ENCODE assay signal across 8 mouse cellular contexts in the genomic region with DNA sequence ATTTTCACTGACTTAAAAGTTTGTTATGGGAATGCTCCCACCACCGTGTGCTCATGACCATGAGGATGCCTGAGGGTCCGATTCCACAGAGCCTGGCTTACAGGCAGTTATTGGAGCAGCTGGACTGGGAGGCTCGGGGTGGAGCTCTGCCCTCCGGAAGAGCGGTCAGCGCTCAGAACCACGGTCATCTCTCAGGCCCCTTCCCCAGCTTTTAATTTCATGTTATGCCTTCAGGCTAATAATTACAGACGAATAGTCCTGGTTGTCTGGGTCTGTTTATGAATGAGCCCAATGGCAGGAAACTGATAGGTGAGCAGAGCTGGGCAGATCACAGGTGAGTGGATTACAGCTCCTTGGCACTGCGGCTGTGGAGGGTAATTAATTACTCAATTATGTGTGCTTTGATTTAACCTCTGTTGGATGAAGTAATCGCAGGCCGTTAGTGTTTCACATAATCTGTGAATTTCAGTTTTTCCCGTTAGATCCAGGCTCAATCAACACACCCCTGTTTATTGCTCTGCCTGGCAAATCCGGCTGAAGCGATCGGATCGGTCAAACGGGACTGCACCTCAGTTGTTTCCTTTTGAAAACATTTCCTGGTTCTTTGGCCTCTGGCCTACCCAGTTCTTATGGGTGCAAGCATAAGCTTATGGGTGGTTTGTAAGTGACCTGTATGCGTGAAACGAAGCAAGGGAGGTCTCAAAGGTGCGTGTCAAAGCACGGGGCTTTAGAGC. TPM values are rescaled to one million over a fixed set of nuclear protein-coding genes. Genes with fewer than 3 reads are reported as not detected.
DNase-seq lines count a peak whose midpoint lies in the region; ATAC-seq and TF ChIP-seq lines count a peak whose summit lies in the region.

No protein-coding gene starts in this region.

- no peak for TF ChIP-seq CTCF in brain, embryonic 14.5 days (IDR thresholded peaks at IDR 0.05; ENCODE audit: borderline replicate concordance, extremely low read depth, insufficient read depth, insufficient read length)

- 15% methylated on average over 21 of the region's 21 CpGs for WGBS in heart, embryonic 12.5 days
- 12% methylated on average over 21 of the region's 21 CpGs for whole genome bisulfite sequencing in hindbrain, embryonic 11.5 days
- 26% methylated on average over 21 of the region's 21 CpGs for WGBS in liver, embryonic 16.5 days (ENCODE audit: insufficient replicate concordance)

- no peak for DNase-seq in heart, postnatal 36 days
- peak; percentile 70 for DNase-seq in brain, embryonic 14.5 days (ENCODE audit: low read depth)
- DNase-seq in hindbrain, embryonic 11.5 days (ENCODE audit: low spot score), result peak; percentile 69
- DNase-seq in spleen, postnatal 36 days (ENCODE audit: low spot score in 2 of 2), result no peak
- no peak for DNase-seq in thymus, postnatal 0 days (ENCODE audit: low spot score)
- DNase-seq in cerebellum, adult 11-12 months, result no peak

- ATAC-seq in heart, embryonic 12.5 days (ENCODE audit: insufficient number of reproducible peaks, low FRiP score), result no peak
- ATAC-seq in hindbrain, embryonic 11.5 days (ENCODE audit: low FRiP score), result 0 out of 2 replicates have a peak, but pooled peaks have one; percentile 41
- ATAC-seq in liver, embryonic 16.5 days (ENCODE audit: low read depth), result no peak

- peak overlapping the region; percentile 70 for H3K9ac ChIP-seq in heart, embryonic 12.5 days
- peak overlapping the region; percentile 39 for H3K9ac ChIP-seq in hindbrain, embryonic 11.5 days (ENCODE audit: low read depth, low read length)
- peak overlapping the region; percentile 47; the same call in 1 of the 2 replicates for H3K9ac ChIP-seq in liver, embryonic 16.5 days (ENCODE audit: low read depth, low read length)

- TF ChIP-seq POLR2A in brain, embryonic 14.5 days (IDR thresholded peaks at IDR 0.05; ENCODE audit: borderline replicate concordance, extremely low read depth, insufficient read depth, insufficient read length, poor library complexity, severe bottlenecking), result no peak

- no peaks in the 10 kb centered on the region for H3K27me3 ChIP-seq in heart, embryonic 12.5 days (replicated peaks)
- H3K27me3 ChIP-seq in hindbrain, embryonic 11.5 days (ENCODE audit: control insufficient read depth, insufficient read depth, low read length), result no peaks in the 10 kb centered on the region
- peaks cover 12% of the 10 kb centered on the region for H3K27me3 ChIP-seq in liver, embryonic 16.5 days (ENCODE audit: control insufficient read depth, insufficient read depth, low read depth, low read length)

- peaks cover 25% of the 10 kb centered on the region for H3K4me1 ChIP-seq in heart, embryonic 12.5 days (replicated peaks)
- H3K4me1 ChIP-seq in hindbrain, embryonic 11.5 days (replicated peaks; ENCODE audit: control insufficient read depth, insufficient read depth, low read length), result 0 out of 2 replicates have a peak, but pooled peaks cover 4% of the 10 kb centered on the region
- H3K4me1 ChIP-seq in liver, embryonic 16.5 days (ENCODE audit: control insufficient read depth, low read depth, low read length), result peaks cover 11% of the 10 kb centered on the region

- intact Hi-C loops in heart, postnatal 36 days (cut with DNase I), result loop anchor here (5.0 kb wide), 1 partner anchor 349 kb away; a partner anchor contains a TSS

- H3K4me2 ChIP-seq in heart, embryonic 12.5 days, result peak overlapping the region; percentile 95
- H3K4me2 ChIP-seq in hindbrain, embryonic 11.5 days (replicated peaks; ENCODE audit: low read depth, low read length), result peak overlapping the region; percentile 83
- H3K4me2 ChIP-seq in liver, embryonic 16.5 days (ENCODE audit: low read depth, low read length), result peak overlapping the region; percentile 54

- no peaks in the 10 kb centered on the region for H3K9me3 ChIP-seq in heart, embryonic 12.5 days (replicated peaks)
- H3K9me3 ChIP-seq in hindbrain, embryonic 11.5 days (ENCODE audit: control insufficient read depth, low read length), result no peaks in the 10 kb centered on the region
- H3K9me3 ChIP-seq in liver, embryonic 16.5 days (replicated peaks; ENCODE audit: control insufficient read depth, low read length), result no peaks in the 10 kb centered on the region

- peak overlapping the region; percentile 94 for H3K4me3 ChIP-seq in heart, embryonic 12.5 days
- H3K4me3 ChIP-seq in hindbrain, embryonic 11.5 days (ENCODE audit: low read depth, low read length), result peak overlapping the region; percentile 74
- peak overlapping the region; percentile 38 for H3K4me3 ChIP-seq in liver, embryonic 16.5 days (ENCODE audit: low read depth, low read length)

- H3K27ac ChIP-seq in heart, embryonic 12.5 days (ENCODE audit: poor library complexity, severe bottlenecking), result peak overlapping the region; percentile 36; the same call in 1 of the 2 replicates
- peak overlapping the region; percentile 17; the same call in 1 of the 2 replicates for H3K27ac ChIP-seq in hindbrain, embryonic 11.5 days (ENCODE audit: low read depth, low read length)
- peak overlapping the region; percentile 19; the same call in 1 of the 2 replicates for H3K27ac ChIP-seq in liver, embryonic 16.5 days (ENCODE audit: low read length)

- 0 out of 2 replicates have a peak, but pooled peaks cover 8% of the 10 kb centered on the region for H3K36me3 ChIP-seq in heart, embryonic 12.5 days
- no peaks in the 10 kb centered on the region for H3K36me3 ChIP-seq in hindbrain, embryonic 11.5 days (ENCODE audit: control insufficient read depth, insufficient read depth, low read length)
- H3K36me3 ChIP-seq in liver, embryonic 16.5 days (ENCODE audit: control insufficient read depth, insufficient read depth), result no peaks in the 10 kb centered on the region

RNA-seq across cellular contexts. Expression of a gene that starts 3.4 kb away (rescaled TPM):
- 60.0 and 64.3 TPM in 2 replicates for polyA plus RNA-seq in heart, embryonic 12.5 days (2016; fragmentation: Nextera tagmentation; extraction: Ambion mirVana)
- 10 to 100 TPM; 14.3 to 17.2 TPM for total RNA-seq in heart, postnatal 36 days (2021)
- 47.6 and 48.3 TPM in 2 replicates for polyA plus RNA-seq in brain, embryonic 14.5 days (2012; rRNA removed)
- polyA plus RNA-seq in hindbrain, embryonic 11.5 days (2014; fragmentation: Nextera tagmentation; extraction: Ambion mirVana), result 50.8 and 53.8 TPM in 2 replicates
- polyA plus RNA-seq in liver, embryonic 16.5 days (2015; fragmentation: Nextera tagmentation; extraction: Ambion mirVana), result 4.9 and 5.2 TPM in 2 replicates
- polyA plus RNA-seq in thymus, postnatal 0 days (2015; fragmentation: Nextera tagmentation; extraction: Ambion mirVana), result 31.6 and 32.4 TPM in 2 replicates

RNA-seq across cellular contexts. Expression of a gene that starts 48.4 kb away (rescaled TPM):
- polyA plus RNA-seq in heart, embryonic 12.5 days (2016; fragmentation: Nextera tagmentation; extraction: Ambion mirVana), result 30.3 and 31.6 TPM in 2 replicates
- 10 to 100 TPM; 20.6 to 22.1 TPM for total RNA-seq in heart, postnatal 36 days (2021)
- polyA plus RNA-seq in brain, embryonic 14.5 days (2012; rRNA removed), result 32.2 and 35.6 TPM in 2 replicates
- 47.7 and 54.4 TPM in 2 replicates for polyA plus RNA-seq in hindbrain, embryonic 11.5 days (2014; fragmentation: Nextera tagmentation; extraction: Ambion mirVana)
- polyA plus RNA-seq in liver, embryonic 16.5 days (2015; fragmentation: Nextera tagmentation; extraction: Ambion mirVana), result 13.1 and 13.3 TPM in 2 replicates
- 36.3 and 36.8 TPM in 2 replicates for polyA plus RNA-seq in thymus, postnatal 0 days (2015; fragmentation: Nextera tagmentation; extraction: Ambion mirVana)

Comparison
In these comparisons a context has a peak if more than half of its experiments do, and no peak if none do; other contexts are left out.
1. H3K4me3 ChIP-seq: peak in every context shown above with its lines; median percentile 94 in heart, embryonic 12.5 days; 74 in hindbrain, embryonic 11.5 days; 38 in liver, embryonic 16.5 days.
2. DNase-seq: peak in brain, embryonic 14.5 days (single experiment) and hindbrain, embryonic 11.5 days (single experiment); none in heart, postnatal 36 days (0 of 2), spleen, postnatal 36 days (0 of 2), thymus, postnatal 0 days (single experiment) and cerebellum, adult 11-12 months (single experiment).
3. Peak in every context shown above with its lines, with median percentiles within 50 percentile points of each other: H3K27ac ChIP-seq, H3K4me2 ChIP-seq and H3K9ac ChIP-seq.